Mouse (Mus musculus) stomach, postnatal 0 days (tissue): Measurements from ENCODE around the gene Cep164. TPM values are rescaled to one million over a fixed set of nuclear protein-coding genes. Genes with fewer than 3 reads are reported as not detected.
A peak's percentile ranks its signal among the peaks of the same experiment; 100 is the strongest.

Source experiments
- ATAC-seq: fragments of 200-750 bp; cut with Nextera tagmentation; 2 replicates; pipeline ENCODE4 v1.8.0; 2017; ENCODE audit not compliant: low FRiP score, low TSS enrichment
- DNase-seq: peaks from one replicate; pipeline ENCODE4 v3.0.0-alpha.2; 2016; ENCODE audit warnings: low spot score
- H3K27ac ChIP-seq: fragments of 300-500 bp; sonication (generic); replicated peaks from 2 replicates; pipeline ENCODE4 v1.5.1; 2014; ENCODE audit warnings: mild to moderate bottlenecking, control low read depth
- H3K27me3 ChIP-seq: fragments of 300-500 bp; sonication (generic); 2 replicates; pipeline ENCODE4 v1.6.1; 2014; ENCODE audit warnings: low read length; ENCODE audit not compliant: control insufficient read depth, insufficient read depth
- H3K36me3 ChIP-seq: fragments of 300-500 bp; sonication (generic); 2 replicates; pipeline ENCODE4 v1.6.1; 2014; ENCODE audit warnings: low read length, mixed read lengths; ENCODE audit not compliant: control insufficient read depth, insufficient read depth
- H3K4me1 ChIP-seq: fragments of 300-500 bp; sonication (generic); replicated peaks from 2 replicates; pipeline ENCODE4 v1.6.1; 2014; ENCODE audit warnings: antibody characterized with exemption; ENCODE audit not compliant: control insufficient read depth, insufficient read depth
- H3K4me2 ChIP-seq: fragments of 300-500 bp; sonication (generic); replicated peaks from 2 replicates; pipeline ENCODE4 v1.6.1; 2014; ENCODE audit warnings: low read depth, mild to moderate bottlenecking, control low read depth, moderate library complexity
- H3K4me3 ChIP-seq: fragments of 300-500 bp; sonication (generic); 2 replicates; pipeline ENCODE4 v1.5.1; 2014; ENCODE audit warnings: low read depth, low read length, control low read depth
- H3K9ac ChIP-seq: fragments of 300-500 bp; sonication (generic); 2 replicates; pipeline ENCODE4 v1.6.1; 2014; ENCODE audit warnings: mild to moderate bottlenecking, low read length, control low read depth, mixed read lengths
- H3K9me3 ChIP-seq: fragments of 300-500 bp; sonication (generic); 2 replicates; pipeline ENCODE4 v1.6.1; 2016; ENCODE audit warnings: low read length; ENCODE audit not compliant: control insufficient read depth
- CTCF ChIP-seq: IDR thresholded peaks from 2 replicates; pipeline ENCODE4 v1.5.1; 2016; ENCODE audit warnings: antibody characterized with exemption, low read depth, mild to moderate bottlenecking, moderate library complexity
- EP300 ChIP-seq: optimal IDR thresholded peaks from 2 replicates; pipeline ENCODE3; 2016; ENCODE audit warnings: antibody characterized with exemption
- WGBS: fragments of 180-500 bp; shearing (Covaris S2); extraction: QIAGEN DNeasy Blood & Tissue Kit; methylation state at CpG from one replicate; pipeline ENCODE4 v1.1.7; 2014; 5-methylcytosine and 5-hydroxymethylcytosine counted together
- polyA plus RNA-seq: library from polyadenylated mRNA; unstranded; fragments of >200 nt; fragmentation: Nextera tagmentation; extraction: Ambion mirVana; gene quantifications from 2 replicates; pipeline ENCODE4 v1.2.1, GENCODE M21; 2015

Cep164 gene
- polyA plus RNA-seq, 1 experiment from 2014 or later, result 12.9 TPM

DNA sequence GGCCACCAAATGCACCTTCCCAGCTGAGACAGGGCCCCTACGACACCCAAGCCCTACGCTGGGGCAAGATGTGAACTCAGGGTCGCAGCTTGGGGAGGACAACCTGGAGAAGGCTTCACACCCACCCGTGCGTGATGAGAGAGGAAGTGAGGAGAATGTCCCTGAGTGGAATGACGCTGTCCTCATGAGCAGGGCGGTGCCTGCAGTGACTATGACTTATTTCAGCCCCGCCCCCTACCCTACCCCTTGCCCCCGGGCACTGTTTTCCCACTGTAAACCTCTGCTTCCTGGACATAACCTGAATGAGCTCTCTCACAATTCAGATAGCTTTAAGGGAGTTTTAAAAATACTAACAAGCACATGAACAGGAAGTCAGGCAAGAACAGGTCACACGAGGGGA is 13.0 kb downstream of the Cep164 start:
- ATAC-seq (peak; percentile 84), DNase-seq (peak; percentile 31)
- no peak overlapping the region for H3K9ac ChIP-seq
- no peaks in the 10 kb centered on the region for H3K9me3 ChIP-seq
- peak overlapping the region; percentile 56 for H3K27ac ChIP-seq
- no peaks in the 10 kb centered on the region for H3K4me1 ChIP-seq
- WGBS, result 62% methylated on average over 10 of the region's 10 CpGs
- no peak overlapping the region for H3K4me2 ChIP-seq
- H3K27me3 ChIP-seq, result no peaks in the 10 kb centered on the region
- no peak overlapping the region for H3K4me3 ChIP-seq
- no peak for TF ChIP-seq CTCF
- TF ChIP-seq EP300, result no peak
- H3K36me3 ChIP-seq, result no peaks in the 10 kb centered on the region

DNA sequence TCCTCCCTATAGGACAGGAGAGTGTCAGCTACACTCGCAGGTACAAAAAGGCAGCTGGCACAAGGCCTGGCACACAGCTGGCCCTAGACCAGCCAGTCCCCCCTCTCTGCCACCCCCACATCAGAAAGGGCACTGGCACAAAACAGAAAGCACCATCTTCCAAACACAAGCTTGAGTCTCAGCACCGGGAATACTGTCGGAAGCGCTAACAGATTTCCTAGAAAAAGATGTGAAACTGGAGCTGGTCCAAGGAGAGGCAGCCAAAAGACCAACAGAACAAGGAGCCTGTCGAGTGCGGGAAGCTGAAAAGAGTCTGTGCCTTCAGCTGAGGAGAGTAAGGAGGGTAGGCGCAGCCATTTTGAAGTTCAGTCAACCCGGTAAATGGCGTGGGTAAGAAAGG is 13.4 kb downstream of the Cep164 start:
- no peaks in the 10 kb centered on the region for H3K36me3 ChIP-seq
- ATAC-seq (no peak), DNase-seq (no peak)
- H3K9ac ChIP-seq, result no peak overlapping the region
- WGBS, result 59% methylated on average over 9 of the region's 9 CpGs
- H3K4me3 ChIP-seq, result no peak overlapping the region
- no peaks in the 10 kb centered on the region for H3K27me3 ChIP-seq
- TF ChIP-seq CTCF, result no peak
- H3K27ac ChIP-seq, result peak overlapping the region; percentile 56
- no peak overlapping the region for H3K4me2 ChIP-seq
- H3K4me1 ChIP-seq, result no peaks in the 10 kb centered on the region
- no peaks in the 10 kb centered on the region for H3K9me3 ChIP-seq

DNA sequence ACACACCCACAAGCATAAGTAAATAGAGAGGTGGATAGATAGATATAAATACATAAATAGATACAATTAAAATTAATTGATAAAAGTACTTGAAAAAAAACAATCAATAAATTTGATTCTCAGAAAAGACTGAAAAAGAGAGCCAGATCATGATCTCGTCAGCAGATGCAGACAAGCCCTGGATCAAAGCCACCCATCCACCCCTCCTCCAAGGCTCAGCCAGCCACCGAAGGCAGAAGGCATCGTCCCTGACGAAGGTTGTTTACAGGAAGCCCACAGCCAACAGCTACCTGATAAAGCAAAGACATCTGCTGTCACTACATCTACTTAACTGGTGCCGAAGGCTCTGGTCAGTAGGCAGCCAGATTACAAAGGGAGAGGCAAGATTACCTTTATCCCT is 16.5 kb downstream of the Cep164 start:
- TF ChIP-seq EP300 (no peak), CTCF (no peak)
- Histone ChIP-seq H3K4me3 (no peak overlapping the region), H3K36me3 (no peaks in the 10 kb centered on the region), H3K4me1 (no peaks in the 10 kb centered on the region), H3K9ac (no peak overlapping the region), H3K4me2 (no peak overlapping the region), H3K27ac (no peak overlapping the region), H3K27me3 (no peaks in the 10 kb centered on the region), H3K9me3 (no peaks in the 10 kb centered on the region)
- 68% methylated on average over 5 of the region's 5 CpGs for WGBS
- DNase-seq, result no peak
- no peak for ATAC-seq

DNA sequence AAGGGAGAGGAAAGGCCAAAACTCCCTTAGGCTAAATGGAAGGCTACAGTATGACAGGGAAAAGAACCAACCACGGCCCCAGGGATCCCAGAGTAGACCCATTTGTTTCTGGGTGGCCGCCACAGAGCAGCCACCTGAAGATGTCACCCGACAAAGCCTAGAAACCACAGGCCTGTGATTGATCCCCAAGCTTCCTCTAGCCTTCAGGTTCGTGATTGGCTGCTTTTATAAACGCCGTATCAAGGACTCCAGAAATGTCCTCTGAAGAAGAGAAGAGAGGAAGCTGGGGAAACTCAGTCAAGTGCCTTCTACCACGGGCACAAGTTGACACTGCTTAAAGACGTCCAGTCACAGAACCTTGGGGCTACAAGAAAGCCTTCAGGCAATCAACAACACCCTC is 20.7 kb downstream of the Cep164 start:
- ATAC-seq (no peak), DNase-seq (no peak)
- H3K4me2 ChIP-seq, result no peak overlapping the region
- H3K27ac ChIP-seq, result no peak overlapping the region
- peaks cover 4% of the 10 kb centered on the region for H3K36me3 ChIP-seq
- WGBS, result 72% methylated on average over 8 of the region's 8 CpGs
- TF ChIP-seq CTCF (no peak), EP300 (no peak)
- H3K4me3 ChIP-seq, result no peak overlapping the region
- no peaks in the 10 kb centered on the region for H3K9me3 ChIP-seq
- H3K27me3 ChIP-seq, result no peaks in the 10 kb centered on the region
- H3K4me1 ChIP-seq, result no peaks in the 10 kb centered on the region
- H3K9ac ChIP-seq, result no peak overlapping the region

DNA sequence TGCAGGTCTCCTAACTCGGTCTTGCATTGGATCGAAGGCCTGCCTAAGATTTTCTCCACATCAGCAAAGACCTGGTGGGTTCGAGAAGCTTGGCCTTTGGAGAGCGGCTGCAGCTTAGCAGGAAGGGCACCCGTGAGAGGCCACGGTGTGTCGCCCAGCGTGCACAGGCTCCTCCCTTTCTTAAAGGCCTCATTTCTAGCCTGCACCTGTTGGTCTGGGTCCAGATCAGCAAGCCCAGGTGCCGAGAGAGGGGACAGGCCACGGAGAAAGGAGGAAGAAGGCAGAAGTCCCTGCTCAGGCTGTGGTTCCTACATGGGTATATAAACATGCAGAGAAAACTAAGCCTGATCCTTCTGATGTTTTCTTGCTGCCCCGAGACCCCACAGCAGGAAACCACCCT is 21.2 kb downstream of the Cep164 start:
- ATAC-seq (no peak), DNase-seq (no peak)
- TF ChIP-seq EP300 (no peak), CTCF (no peak)
- peaks cover 4% of the 10 kb centered on the region for H3K36me3 ChIP-seq
- H3K9me3 ChIP-seq, result no peaks in the 10 kb centered on the region
- H3K27me3 ChIP-seq, result no peaks in the 10 kb centered on the region
- 86% methylated on average over 11 of the region's 11 CpGs for WGBS
- no peaks in the 10 kb centered on the region for H3K4me1 ChIP-seq
- H3K4me2 ChIP-seq, result no peak overlapping the region
- H3K27ac ChIP-seq, result no peak overlapping the region
- no peak overlapping the region for H3K9ac ChIP-seq
- H3K4me3 ChIP-seq, result no peak overlapping the region

DNA sequence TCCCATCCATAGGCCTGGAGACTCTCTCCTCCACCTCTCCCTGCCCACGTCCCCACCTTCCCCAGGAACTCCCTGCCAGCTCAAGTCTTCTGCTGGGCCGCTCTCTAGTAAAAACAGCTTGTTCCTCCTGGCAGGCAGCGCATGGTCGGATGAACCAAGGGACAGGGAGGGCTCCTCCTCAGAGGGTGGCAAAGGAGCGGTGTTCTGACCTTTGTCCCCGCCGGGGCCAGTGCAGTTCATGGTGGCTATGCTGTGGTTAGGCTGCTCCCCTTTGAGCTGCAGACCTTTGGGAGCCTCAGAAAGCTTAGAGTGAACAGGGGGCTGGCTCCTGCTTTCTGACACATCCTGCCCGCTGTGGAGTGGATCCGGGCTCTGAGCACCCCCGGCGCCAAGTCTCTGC is 21.6 kb downstream of the Cep164 start:
- Histone ChIP-seq H3K4me2 (no peak overlapping the region), H3K9ac (no peak overlapping the region), H3K4me3 (no peak overlapping the region), H3K27me3 (no peaks in the 10 kb centered on the region), H3K36me3 (peaks cover 4% of the 10 kb centered on the region), H3K4me1 (no peaks in the 10 kb centered on the region), H3K9me3 (no peaks in the 10 kb centered on the region), H3K27ac (no peak overlapping the region)
- no peak for DNase-seq
- 0 out of 2 replicates have a peak, but pooled peaks have one; percentile 30 for ATAC-seq
- 90% methylated on average over 11 of the region's 11 CpGs for WGBS
- no peak for TF ChIP-seq CTCF
- TF ChIP-seq EP300, result no peak
